Mouse (Mus musculus) liver, postnatal 0 days (tissue): ENCODE results near the gene Ankdd1a. TPM values are rescaled to one million over a fixed set of nuclear protein-coding genes. Genes with fewer than 3 reads are reported as not detected.

Experiments used
- ATAC-seq: fragments of 200-750 bp; cut with Nextera tagmentation; 2 replicates; pipeline ENCODE4 v1.8.0; 2017; ENCODE audit warnings: mild to moderate bottlenecking, moderate library complexity
- DNase-seq: peaks from one replicate; pipeline ENCODE4 v3.0.0-alpha.2; 2016
- H3K27ac ChIP-seq: fragments of 300-500 bp; sonication (generic); 2 replicates; pipeline ENCODE4 v1.5.1; 2014; ENCODE audit warnings: antibody characterized with exemption, moderate library complexity, mild to moderate bottlenecking, low read depth
- H3K27me3 ChIP-seq: fragments of 300-500 bp; sonication (generic); 2 replicates; pipeline ENCODE4 v1.6.1; 2014; ENCODE audit warnings: low read length, control low read depth, mixed read lengths; ENCODE audit not compliant: insufficient read depth
- H3K36me3 ChIP-seq: fragments of 300-500 bp; sonication (generic); replicated peaks from 2 replicates; pipeline ENCODE4 v1.6.1; 2014; ENCODE audit warnings: mild to moderate bottlenecking, control low read depth, low read length, moderate library complexity, mixed read lengths; ENCODE audit not compliant: insufficient read depth
- H3K4me1 ChIP-seq: fragments of 300-500 bp; sonication (generic); 2 replicates; pipeline ENCODE4 v1.6.1; 2014; ENCODE audit warnings: antibody characterized with exemption, mild to moderate bottlenecking, control low read depth; ENCODE audit not compliant: insufficient read depth
- H3K4me2 ChIP-seq: fragments of 300-500 bp; sonication (generic); 2 replicates; pipeline ENCODE4 v1.6.1; 2014; ENCODE audit warnings: low read depth, mild to moderate bottlenecking, low read length, moderate library complexity, mixed read lengths
- H3K4me3 ChIP-seq: fragments of 300-500 bp; sonication (generic); 2 replicates; pipeline ENCODE4 v1.5.1; 2014; ENCODE audit warnings: low read depth, low read length
- H3K9ac ChIP-seq: fragments of 300-500 bp; sonication (generic); replicated peaks from 2 replicates; pipeline ENCODE4 v1.6.1; 2014; ENCODE audit warnings: mild to moderate bottlenecking, moderate library complexity
- H3K9me3 ChIP-seq: fragments of 300-500 bp; sonication (generic); 2 replicates; pipeline ENCODE4 v1.6.1; 2016; ENCODE audit warnings: mild to moderate bottlenecking, control low read depth, low read length, mixed read lengths
- CTCF ChIP-seq: sonication (generic); IDR thresholded peaks from 2 replicates; pipeline ENCODE4 v1.5.1; 2016; ENCODE audit warnings: antibody characterized with exemption, low read depth
- EP300 ChIP-seq: IDR thresholded peaks from 2 replicates; pipeline ENCODE4 v1.6.1; 2016; ENCODE audit warnings: antibody characterized with exemption, low read depth, mild to moderate bottlenecking
- WGBS: fragments of 180-500 bp; shearing (Covaris S2); extraction: QIAGEN DNeasy Blood & Tissue Kit; methylation state at CpG from one replicate; pipeline ENCODE4 v1.1.7; 2014; ENCODE audit not compliant: insufficient replicate concordance; 5-methylcytosine and 5-hydroxymethylcytosine counted together
- polyA plus RNA-seq: library from polyadenylated mRNA; unstranded; fragments of >200 nt; fragmentation: Nextera tagmentation; extraction: Ambion mirVana; gene quantifications from 2 replicates; pipeline ENCODE4 v1.2.1, GENCODE M21; 2015

The Ankdd1a gene
- polyA plus RNA-seq, 1 experiment from 2014 or later: not detected

DNA sequence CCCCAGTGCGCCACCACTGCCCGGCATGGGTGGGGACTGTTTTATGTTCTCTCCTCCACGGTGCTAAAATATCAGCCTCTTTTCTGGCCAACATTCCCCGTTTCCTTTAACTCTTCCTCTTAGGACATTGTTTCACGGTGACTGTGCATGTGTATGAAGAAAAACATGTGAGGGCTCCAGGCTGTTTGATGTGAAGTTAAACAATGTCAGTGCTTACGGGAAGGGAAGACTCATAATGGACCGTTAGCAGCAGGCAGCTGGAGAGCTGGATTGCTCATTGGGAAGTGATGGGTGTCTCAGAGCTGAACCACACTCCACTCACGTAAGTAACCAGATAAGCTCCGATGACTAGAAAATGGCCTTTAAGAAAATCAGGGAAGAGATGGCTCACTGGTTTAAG, 19.7 kb upstream of the Ankdd1a start:
- no peak overlapping the region for H3K4me3 ChIP-seq
- peaks cover 54% of the 10 kb centered on the region for H3K4me1 ChIP-seq
- DNase-seq (no peak), ATAC-seq (no peak)
- no peak overlapping the region for H3K27ac ChIP-seq
- H3K9me3 ChIP-seq: no peaks in the 10 kb centered on the region
- H3K4me2 ChIP-seq: no peak overlapping the region
- no peaks in the 10 kb centered on the region for H3K27me3 ChIP-seq
- H3K9ac ChIP-seq: no peak overlapping the region
- TF ChIP-seq CTCF (no peak), EP300 (no peak)
- no peaks in the 10 kb centered on the region for H3K36me3 ChIP-seq
- WGBS: 68% methylated on average over 9 of the region's 9 CpGs

DNA sequence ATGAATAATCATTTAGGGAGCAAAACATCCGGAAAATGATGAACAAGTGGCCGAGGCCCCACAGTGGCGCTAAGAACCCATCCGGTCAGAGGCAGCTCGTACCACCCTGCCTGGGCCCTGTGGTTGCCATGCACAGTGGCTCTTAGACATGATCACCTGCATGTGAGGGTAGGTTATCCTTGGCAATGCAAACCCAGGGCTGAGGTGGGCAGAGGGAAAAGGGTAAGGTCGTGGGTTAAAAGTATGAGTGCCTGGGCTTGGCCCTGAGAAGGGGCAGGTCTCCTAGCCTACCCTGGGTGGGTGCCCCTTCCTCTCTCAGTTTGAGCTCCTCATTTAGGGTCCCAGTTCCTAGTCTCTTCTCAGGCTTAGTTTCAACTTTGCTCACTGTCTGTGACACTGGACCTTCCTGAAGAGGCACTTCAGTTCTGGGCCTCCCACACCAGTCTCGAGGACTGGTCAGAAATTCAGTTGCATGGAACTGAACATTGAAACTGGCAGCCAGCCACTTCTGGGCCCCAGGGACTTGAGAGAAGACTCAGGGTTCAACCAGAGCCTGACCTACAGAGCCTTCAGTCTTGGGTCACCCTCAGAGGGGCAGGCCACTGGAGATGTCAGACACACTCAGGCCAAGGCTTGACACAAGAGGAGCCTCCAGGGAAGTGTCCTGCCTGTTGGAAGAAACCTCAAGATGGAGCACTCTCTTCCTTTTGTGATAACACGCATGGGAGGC, 18.1 kb upstream of the Ankdd1a start:
- no peaks in the 10 kb centered on the region for H3K9me3 ChIP-seq
- TF ChIP-seq CTCF (no peak), EP300 (no peak)
- no peaks in the 10 kb centered on the region for H3K27me3 ChIP-seq
- no peak overlapping the region for H3K4me2 ChIP-seq
- WGBS: 78% methylated on average over 8 of the region's 8 CpGs
- DNase-seq: no peak
- H3K4me3 ChIP-seq: no peak overlapping the region
- H3K27ac ChIP-seq: no peak overlapping the region
- no peak for ATAC-seq
- no peak overlapping the region for H3K9ac ChIP-seq
- H3K4me1 ChIP-seq: peaks cover 56% of the 10 kb centered on the region
- no peaks in the 10 kb centered on the region for H3K36me3 ChIP-seq

DNA sequence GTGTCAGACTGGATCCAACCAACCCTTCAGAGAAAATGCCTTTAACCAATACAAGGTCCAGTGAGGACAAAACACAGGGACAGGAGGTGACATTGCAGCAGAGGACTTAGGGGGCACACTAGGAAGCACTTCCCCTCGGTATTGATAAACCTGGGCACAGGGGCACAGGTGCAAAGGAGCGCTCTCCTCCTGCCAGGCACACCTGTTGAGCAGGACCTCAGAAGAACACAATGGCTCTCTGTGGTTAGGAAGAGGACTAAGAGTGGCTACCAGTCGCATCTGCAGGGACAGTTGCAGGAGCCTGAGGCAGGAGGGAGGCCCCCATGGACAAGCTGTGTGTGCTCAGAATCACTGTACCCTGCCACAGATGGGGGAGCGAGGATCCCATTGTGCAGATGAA, 16.5 kb upstream of the Ankdd1a start:
- TF ChIP-seq EP300 (no peak), CTCF (no peak)
- ATAC-seq (no peak), DNase-seq (no peak)
- WGBS: 58% methylated on average over 4 of the region's 4 CpGs
- Histone ChIP-seq H3K4me2 (0 out of 2 replicates have a peak overlapping the region, but pooled peaks have one; percentile 38), H3K9ac (no peak overlapping the region), H3K27ac (peak overlapping the region; percentile 82), H3K9me3 (no peaks in the 10 kb centered on the region), H3K36me3 (no peaks in the 10 kb centered on the region), H3K4me1 (peaks cover 42% of the 10 kb centered on the region), H3K4me3 (no peak overlapping the region), H3K27me3 (no peaks in the 10 kb centered on the region)

DNA sequence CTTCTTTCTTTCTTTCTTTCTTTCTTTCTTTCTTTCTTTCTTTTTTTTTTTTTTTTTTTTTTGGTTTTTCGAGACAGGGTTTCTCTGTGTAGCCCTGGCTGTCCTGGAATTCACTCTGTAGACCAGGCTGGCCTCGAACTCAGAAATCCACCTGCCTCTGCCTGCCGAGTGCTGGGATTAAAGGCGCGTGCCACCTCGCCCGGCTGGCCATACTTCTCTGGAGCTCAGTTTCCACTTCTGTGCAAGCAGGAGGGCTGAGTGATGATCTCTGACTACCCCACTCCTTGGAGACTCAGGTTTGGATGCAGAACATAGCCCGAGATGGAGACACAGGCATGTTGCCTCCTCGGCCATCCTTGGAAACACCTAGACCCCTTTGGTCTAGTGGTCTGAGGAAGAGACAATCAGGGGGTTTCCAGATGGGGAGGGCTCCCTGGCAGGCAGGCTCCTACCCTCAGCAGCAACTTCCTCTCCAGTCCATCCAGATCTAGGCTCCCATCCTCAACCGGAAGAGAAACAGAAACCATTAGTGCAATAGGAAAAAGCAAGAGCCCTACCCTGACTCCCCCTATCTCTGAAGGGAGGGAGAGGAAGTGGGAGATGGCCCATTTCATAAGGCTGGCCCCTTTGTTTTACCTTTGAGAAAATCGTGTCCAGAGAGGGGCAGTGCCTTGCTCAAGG, 15.9 kb upstream of the Ankdd1a start:
- TF ChIP-seq CTCF (0 out of 2 replicates have a peak, but pooled peaks have one; percentile 16), EP300 (no peak)
- H3K27ac ChIP-seq: peak overlapping the region; percentile 82
- peak overlapping the region; percentile 38; the same call in 1 of the 2 replicates for H3K4me2 ChIP-seq
- ATAC-seq (peak; percentile 32; the same call in 1 of the 2 replicates), DNase-seq (no peak)
- H3K9ac ChIP-seq: no peak overlapping the region
- H3K36me3 ChIP-seq: no peaks in the 10 kb centered on the region
- H3K4me1 ChIP-seq: peaks cover 36% of the 10 kb centered on the region
- no peak overlapping the region for H3K4me3 ChIP-seq
- H3K9me3 ChIP-seq: no peaks in the 10 kb centered on the region
- no peaks in the 10 kb centered on the region for H3K27me3 ChIP-seq
- 49% methylated on average over 10 of the region's 11 CpGs for WGBS

DNA sequence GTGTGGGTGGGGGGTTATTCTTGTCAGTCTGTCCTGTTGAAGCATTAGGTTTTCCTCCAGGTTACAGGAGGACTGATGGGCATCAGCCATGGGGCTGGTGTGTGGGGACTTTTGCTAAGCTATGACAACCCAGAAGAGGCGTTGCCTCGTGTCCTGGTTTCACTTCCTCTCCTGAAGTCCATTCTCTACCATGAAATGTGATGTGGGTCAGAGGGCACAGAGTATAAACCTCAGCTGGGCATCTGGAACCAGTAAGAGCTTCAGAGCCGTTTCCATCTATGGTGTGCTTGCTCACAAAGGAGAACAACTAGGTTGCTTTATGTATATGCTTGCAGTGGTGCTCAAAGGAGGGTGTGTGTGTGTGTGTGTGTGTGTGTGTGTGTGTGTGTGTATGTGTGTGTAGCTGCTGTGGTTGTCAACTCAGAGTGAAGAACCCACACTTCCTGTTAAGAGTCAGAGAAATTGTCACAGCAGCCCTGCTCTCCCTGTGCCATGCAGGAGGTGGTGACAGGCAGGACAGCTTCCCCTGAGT, 15.3 kb upstream of the Ankdd1a start:
- ATAC-seq (peak; percentile 64), DNase-seq (peak; percentile 49)
- 19% methylated on average over 3 of the region's 3 CpGs for WGBS
- Histone ChIP-seq H3K9ac (no peak overlapping the region), H3K27ac (peak overlapping the region; percentile 82), H3K4me3 (no peak overlapping the region), H3K4me2 (no peak overlapping the region), H3K36me3 (no peaks in the 10 kb centered on the region), H3K4me1 (peaks cover 31% of the 10 kb centered on the region), H3K27me3 (no peaks in the 10 kb centered on the region), H3K9me3 (no peaks in the 10 kb centered on the region)
- TF ChIP-seq CTCF (no peak), EP300 (no peak)

DNA sequence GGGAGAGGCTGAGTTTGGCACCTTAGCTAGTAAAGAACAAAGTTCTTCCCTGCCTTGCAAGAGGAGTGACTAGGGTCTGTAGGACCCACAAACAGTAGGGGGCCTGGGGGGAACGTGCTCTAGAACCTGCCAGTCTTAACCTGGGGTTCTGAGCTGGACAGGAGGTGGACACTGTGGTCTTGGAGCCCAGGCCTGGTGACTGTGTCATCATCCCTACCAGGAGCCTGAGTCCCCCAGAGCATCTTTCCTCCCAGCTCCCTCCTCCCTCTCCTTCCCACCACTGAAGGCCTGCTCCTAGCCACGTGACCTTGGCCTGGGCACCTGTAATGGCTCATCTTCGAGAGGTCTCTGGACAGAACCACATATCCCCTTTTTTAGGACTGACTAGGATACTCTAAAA, 14.1 kb upstream of the Ankdd1a start:
- whole genome bisulfite sequencing: 90% methylated on average over 3 of the region's 3 CpGs
- DNase-seq (no peak), ATAC-seq (no peak)
- no peak overlapping the region for H3K4me2 ChIP-seq
- H3K27ac ChIP-seq: 0 out of 2 replicates have a peak overlapping the region, but pooled peaks have one; percentile 82
- H3K4me3 ChIP-seq: no peak overlapping the region
- H3K9me3 ChIP-seq: no peaks in the 10 kb centered on the region
- H3K27me3 ChIP-seq: no peaks in the 10 kb centered on the region
- TF ChIP-seq EP300: no peak
- no peak for TF ChIP-seq CTCF
- no peaks in the 10 kb centered on the region for H3K36me3 ChIP-seq
- H3K4me1 ChIP-seq: peaks cover 36% of the 10 kb centered on the region
- no peak overlapping the region for H3K9ac ChIP-seq
